Mouse (Mus musculus) midbrain, postnatal 0 days (tissue): Measurements from ENCODE around the gene Arglu1. TPM values are rescaled to one million over a fixed set of nuclear protein-coding genes. Genes with fewer than 3 reads are reported as not detected.

Experiments used
- ATAC-seq: fragments of 200-750 bp; cut with Nextera tagmentation; 2 replicates; pipeline ENCODE4 v1.8.0; 2017; ENCODE audit warnings: moderate number of reproducible peaks, mild to moderate bottlenecking, moderate TSS enrichment, moderate library complexity; ENCODE audit not compliant: low FRiP score
- DNase-seq: peaks from one replicate; pipeline ENCODE4 v3.0.0-alpha.2; 2015; ENCODE audit warnings: low spot score
- H3K27ac ChIP-seq: fragments of 300-500 bp; sonication (generic); 2 replicates; pipeline ENCODE4 v1.5.1; 2014; ENCODE audit warnings: low read depth, mild to moderate bottlenecking, low read length, mixed read lengths
- H3K27me3 ChIP-seq: fragments of 300-500 bp; sonication (generic); 2 replicates; pipeline ENCODE4 v1.6.1; 2014; ENCODE audit warnings: low read length, control low read depth, mixed read lengths; ENCODE audit not compliant: insufficient read depth
- H3K36me3 ChIP-seq: fragments of 300-500 bp; sonication (generic); 2 replicates; pipeline ENCODE4 v1.6.1; 2014; ENCODE audit warnings: low read length, control low read depth, mixed read lengths; ENCODE audit not compliant: insufficient read depth
- H3K4me1 ChIP-seq: fragments of 300-500 bp; sonication (generic); 2 replicates; pipeline ENCODE4 v1.6.1; 2014; ENCODE audit warnings: mild to moderate bottlenecking, control low read depth, antibody characterized with exemption, low read length, mixed read lengths; ENCODE audit not compliant: insufficient read depth
- H3K4me2 ChIP-seq: fragments of 300-500 bp; sonication (generic); 2 replicates; pipeline ENCODE4 v1.6.1; 2014; ENCODE audit warnings: low read depth, mild to moderate bottlenecking, low read length, mixed read lengths; ENCODE audit not compliant: poor library complexity, severe bottlenecking
- H3K4me3 ChIP-seq: fragments of 300-500 bp; sonication (generic); 2 replicates; pipeline ENCODE4 v1.5.1; 2014; ENCODE audit warnings: low read depth, mild to moderate bottlenecking, low read length, moderate library complexity
- H3K9ac ChIP-seq: fragments of 300-500 bp; sonication (generic); replicated peaks from 2 replicates; pipeline ENCODE4 v1.6.1; 2014; ENCODE audit warnings: mild to moderate bottlenecking, low read length, moderate library complexity, mixed read lengths; ENCODE audit not compliant: poor library complexity, severe bottlenecking
- H3K9me3 ChIP-seq: fragments of 300-500 bp; sonication (generic); 2 replicates; pipeline ENCODE4 v1.6.1; 2016; ENCODE audit warnings: low read length, control low read depth
- CTCF ChIP-seq: IDR thresholded peaks from 2 replicates; pipeline ENCODE4 v1.5.1; 2016; ENCODE audit warnings: antibody characterized with exemption, mild to moderate bottlenecking
- WGBS: fragments of 180-500 bp; shearing (Covaris S2); extraction: QIAGEN DNeasy Blood & Tissue Kit; methylation state at CpG from one replicate; pipeline ENCODE4 v1.1.7; 2014; 5-methylcytosine and 5-hydroxymethylcytosine counted together
- polyA plus RNA-seq: library from polyadenylated mRNA; unstranded; fragments of >200 nt; fragmentation: Nextera tagmentation; extraction: Ambion mirVana; gene quantifications from 2 replicates; pipeline ENCODE4 v1.2.1, GENCODE M21; 2015
- total RNA-seq: library from RNA; depleted of rRNA; stranded (reverse); fragments of >200 nt; gene quantifications from 2 replicates; pipeline ENCODE4 v1.2.3, GENCODE M21; 2014

Arglu1 gene
- total and polyA plus RNA-seq, 2 experiments from 2014 or later, result 75.5 to 180 TPM

DNA sequence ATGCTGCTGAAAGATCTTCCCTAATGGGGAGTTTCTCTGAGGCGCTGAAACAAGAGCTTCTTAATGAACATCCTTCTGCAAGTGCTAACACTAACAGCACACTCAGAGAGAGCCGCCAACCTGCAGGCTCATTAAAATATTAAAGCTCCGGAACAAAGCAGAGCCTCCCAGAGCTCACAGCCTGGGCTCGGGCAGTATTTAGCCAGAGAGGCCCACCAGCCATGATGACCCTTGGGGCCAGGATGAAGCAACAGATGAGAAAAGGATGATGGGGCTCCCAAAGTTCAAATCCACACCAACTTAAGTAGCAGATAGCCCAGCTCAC is 50.1 kb downstream of the Arglu1 start:
- Histone ChIP-seq H3K9me3 (no peaks in the 10 kb centered on the region), H3K27ac (no peak overlapping the region), H3K4me2 (no peak overlapping the region), H3K27me3 (no peaks in the 10 kb centered on the region), H3K4me3 (no peak overlapping the region), H3K4me1 (peaks cover 4% of the 10 kb centered on the region), H3K9ac (no peak overlapping the region), H3K36me3 (no peaks in the 10 kb centered on the region)
- DNase-seq (no peak), ATAC-seq (no peak)
- TF ChIP-seq CTCF, result no peak
- 9% methylated on average over 4 of the region's 4 CpGs for WGBS

DNA sequence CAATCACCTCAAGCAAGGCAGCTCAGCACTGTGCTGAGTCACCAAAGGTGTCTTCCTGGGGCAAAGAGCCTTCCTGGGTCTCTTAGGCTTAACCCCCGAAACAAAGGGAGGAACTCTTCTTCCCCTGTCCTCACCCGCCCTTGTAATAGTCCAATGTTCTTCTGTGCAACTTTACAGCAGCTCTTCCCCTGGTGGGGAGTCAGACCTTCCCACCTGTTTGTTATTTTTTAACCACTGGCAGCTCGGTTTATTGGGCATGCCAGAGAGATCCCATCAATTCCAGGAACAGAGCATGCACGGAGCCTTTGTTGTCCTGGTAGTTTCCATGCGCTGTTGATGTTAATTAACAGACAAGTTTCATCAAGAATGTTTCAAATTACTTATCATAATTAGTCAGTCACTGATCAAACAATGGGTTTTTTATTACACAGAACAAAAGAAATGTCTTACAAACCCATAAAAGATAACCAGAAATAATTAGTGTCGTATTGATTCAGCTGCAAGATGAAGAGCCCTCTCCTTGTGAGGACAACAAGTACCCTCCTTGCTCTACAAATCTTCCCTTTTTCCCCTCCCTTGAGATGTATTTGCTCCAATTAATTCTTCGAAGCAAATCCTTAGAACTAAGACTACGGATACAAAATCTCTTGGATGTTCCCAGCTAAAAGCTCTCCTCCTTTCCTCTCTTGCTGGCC is 50.6 kb downstream of the Arglu1 start:
- no peak overlapping the region for H3K4me3 ChIP-seq
- H3K9ac ChIP-seq, result no peak overlapping the region
- H3K27me3 ChIP-seq, result no peaks in the 10 kb centered on the region
- ATAC-seq, result no peak
- H3K9me3 ChIP-seq, result no peaks in the 10 kb centered on the region
- DNase-seq, result no peak
- no peak overlapping the region for H3K27ac ChIP-seq
- no peaks in the 10 kb centered on the region for H3K36me3 ChIP-seq
- no peak for TF ChIP-seq CTCF
- 57% methylated on average over 8 of the region's 8 CpGs for WGBS
- H3K4me2 ChIP-seq, result no peak overlapping the region
- H3K4me1 ChIP-seq, result peaks cover 4% of the 10 kb centered on the region

DNA sequence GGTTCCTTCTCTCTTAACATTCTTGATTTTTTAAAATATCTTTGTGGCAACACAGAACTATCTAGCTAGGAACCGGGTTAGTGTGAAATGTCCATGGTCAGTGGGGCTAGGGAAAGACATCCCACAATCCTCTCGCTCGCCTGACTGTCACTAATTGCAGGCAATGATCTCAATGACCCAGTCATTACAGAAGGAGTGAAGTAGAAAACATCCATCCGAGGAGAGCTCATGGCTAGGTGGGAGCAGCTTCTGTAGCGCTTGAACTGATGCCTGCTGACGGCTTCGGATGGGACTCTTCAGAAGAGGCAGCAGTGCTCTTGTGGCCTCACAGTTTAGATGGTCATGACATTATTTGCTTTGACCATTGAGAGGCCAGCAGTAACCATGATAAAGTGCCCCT is 58.9 kb downstream of the Arglu1 start:
- Histone ChIP-seq H3K27ac (no peak overlapping the region), H3K27me3 (no peaks in the 10 kb centered on the region), H3K9me3 (no peaks in the 10 kb centered on the region), H3K4me2 (no peak overlapping the region), H3K4me1 (no peaks in the 10 kb centered on the region), H3K4me3 (no peak overlapping the region), H3K36me3 (no peaks in the 10 kb centered on the region), H3K9ac (no peak overlapping the region)
- DNase-seq (no peak), ATAC-seq (no peak)
- 93% methylated on average over 7 of the region's 7 CpGs for WGBS
- TF ChIP-seq CTCF, result no peak

DNA sequence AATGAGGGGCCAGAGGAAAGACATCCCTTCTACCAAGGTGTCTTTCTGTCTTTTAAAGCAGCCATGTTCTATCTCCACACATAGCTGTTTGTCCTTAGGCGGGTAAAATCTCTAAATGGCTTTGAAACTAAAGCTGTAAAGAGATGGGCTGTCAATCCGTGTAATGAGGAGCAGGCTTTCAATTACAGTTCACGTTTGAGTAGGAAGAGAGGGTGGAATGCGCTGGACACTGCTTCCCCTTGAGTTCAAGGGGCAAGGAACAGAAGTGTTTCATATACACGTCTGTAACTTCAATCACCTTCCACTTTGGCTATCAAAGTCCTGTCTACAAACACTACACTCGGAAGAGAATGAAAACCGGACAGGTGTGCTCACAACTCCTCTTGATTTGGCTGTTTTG is 66.3 kb downstream of the Arglu1 start:
- DNase-seq, result no peak
- ATAC-seq, result no peak
- Histone ChIP-seq H3K9ac (no peak overlapping the region), H3K36me3 (peaks cover 7% of the 10 kb centered on the region), H3K4me2 (no peak overlapping the region), H3K9me3 (no peaks in the 10 kb centered on the region), H3K27ac (no peak overlapping the region), H3K27me3 (no peaks in the 10 kb centered on the region), H3K4me1 (peaks cover 4% of the 10 kb centered on the region; the same call in 1 of the 2 replicates), H3K4me3 (no peak overlapping the region)
- TF ChIP-seq CTCF, result no peak
- WGBS, result 74% methylated on average over 7 of the region's 7 CpGs

DNA sequence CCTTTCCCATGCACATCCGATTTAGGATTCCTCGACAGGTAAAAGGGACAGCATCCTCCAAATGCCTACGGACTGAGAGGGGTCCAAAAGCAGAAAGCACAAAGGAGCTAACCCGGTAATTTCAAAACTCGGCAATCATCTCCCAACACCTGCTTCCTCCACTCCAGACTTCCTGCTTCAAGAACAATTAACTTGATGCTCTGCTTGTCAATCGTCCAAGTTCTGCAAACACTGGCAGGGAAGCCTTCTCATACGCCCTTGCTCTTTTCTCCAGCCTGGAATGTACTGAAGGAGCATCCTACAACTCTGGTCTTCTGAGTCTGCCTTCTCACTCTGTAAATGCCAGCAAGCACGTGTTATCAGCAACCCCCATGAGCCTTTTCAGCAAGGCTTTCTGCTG is 66.8 kb downstream of the Arglu1 start:
- no peak overlapping the region for H3K9ac ChIP-seq
- peaks cover 7% of the 10 kb centered on the region for H3K36me3 ChIP-seq
- H3K4me1 ChIP-seq, result peaks cover 4% of the 10 kb centered on the region; the same call in 1 of the 2 replicates
- 64% methylated on average over 8 of the region's 8 CpGs for WGBS
- no peak overlapping the region for H3K4me3 ChIP-seq
- peak; percentile 29 for DNase-seq
- H3K9me3 ChIP-seq, result no peaks in the 10 kb centered on the region
- no peak overlapping the region for H3K4me2 ChIP-seq
- no peak for TF ChIP-seq CTCF
- no peaks in the 10 kb centered on the region for H3K27me3 ChIP-seq
- no peak for ATAC-seq
- H3K27ac ChIP-seq, result no peak overlapping the region

DNA sequence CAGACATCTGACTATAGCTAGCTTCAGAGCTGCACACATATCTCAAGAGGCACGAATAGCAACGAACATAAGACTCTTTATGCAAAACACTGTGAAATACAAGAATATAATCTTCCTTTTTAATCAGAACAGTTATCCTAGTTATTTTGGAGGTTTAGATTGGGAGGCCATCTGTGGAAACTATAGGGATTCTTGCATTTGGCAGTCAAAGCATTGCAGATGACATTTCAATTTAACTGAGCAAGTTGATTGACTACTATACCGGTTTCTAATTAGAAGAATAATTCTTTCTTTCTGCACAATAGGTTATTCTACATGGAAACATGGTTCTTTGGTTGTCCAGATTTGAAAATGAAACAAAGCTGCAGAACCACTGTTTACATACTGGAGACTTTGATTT is 67.8 kb downstream of the Arglu1 start:
- no peaks in the 10 kb centered on the region for H3K9me3 ChIP-seq
- no peak for DNase-seq
- H3K9ac ChIP-seq, result no peak overlapping the region
- no peaks in the 10 kb centered on the region for H3K27me3 ChIP-seq
- no peak for ATAC-seq
- no peak overlapping the region for H3K4me2 ChIP-seq
- H3K4me3 ChIP-seq, result no peak overlapping the region
- H3K36me3 ChIP-seq, result peaks cover 7% of the 10 kb centered on the region
- peaks cover 4% of the 10 kb centered on the region; the same call in 1 of the 2 replicates for H3K4me1 ChIP-seq
- H3K27ac ChIP-seq, result no peak overlapping the region
- 67% methylated on average over 3 of the region's 3 CpGs for WGBS
- TF ChIP-seq CTCF, result no peak
